Mouse (Mus musculus) 416B (cell line): ENCODE data around the gene Nsun6.
A peak's percentile ranks its signal among the peaks of the same experiment; 100 is the strongest.

Source experiments
- DNase-seq: peaks from one replicate; pipeline ENCODE4 v3.0.0; 2011; ENCODE audit warnings: low read depth

Gene Nsun6

DNA sequence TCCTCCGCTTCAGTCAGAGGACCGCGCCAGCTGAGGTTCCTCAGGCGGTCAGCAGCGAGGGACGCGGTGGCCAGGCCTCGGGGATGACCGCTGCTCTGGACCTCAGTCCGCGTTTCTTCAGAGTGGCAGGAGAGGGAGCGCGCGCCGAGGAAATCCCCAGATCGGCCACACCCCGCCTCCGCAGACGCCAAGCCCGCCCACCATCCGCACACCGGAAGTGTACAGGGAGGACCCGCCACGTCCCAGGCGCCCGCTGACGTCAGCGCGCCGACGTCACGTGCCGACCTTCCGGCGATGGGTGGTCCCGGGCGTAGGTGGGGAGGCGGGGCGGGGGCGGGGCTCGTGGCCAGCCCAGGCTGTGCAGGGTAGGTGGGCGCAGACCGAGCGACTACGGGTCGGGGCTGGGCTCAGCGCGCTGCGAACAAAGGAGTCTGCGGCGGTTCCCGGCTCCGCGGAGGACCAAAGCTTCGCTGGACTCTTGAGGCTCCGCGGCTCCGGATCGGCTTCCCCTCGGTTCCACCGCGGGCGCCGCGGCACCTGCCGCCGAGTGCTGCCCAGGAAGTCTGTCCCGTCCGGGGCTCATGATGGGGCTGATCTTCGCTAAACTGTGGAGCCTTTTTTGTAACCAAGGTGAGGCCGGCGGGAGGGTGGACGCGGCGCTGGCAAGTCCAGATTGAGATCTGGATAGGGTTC lies at the start of gene Nsun6:
Gene Nsun6, minus strand, starts transcription at position 125 of the 693 bp plus-strand sequence.
- DNase-seq = peak; percentile 96

GRCm38 (mm10) chr2:15104386-15104785 lies 49.5 kb upstream of the Nsun6 start:
- peak; percentile 81 for DNase-seq

DNA sequence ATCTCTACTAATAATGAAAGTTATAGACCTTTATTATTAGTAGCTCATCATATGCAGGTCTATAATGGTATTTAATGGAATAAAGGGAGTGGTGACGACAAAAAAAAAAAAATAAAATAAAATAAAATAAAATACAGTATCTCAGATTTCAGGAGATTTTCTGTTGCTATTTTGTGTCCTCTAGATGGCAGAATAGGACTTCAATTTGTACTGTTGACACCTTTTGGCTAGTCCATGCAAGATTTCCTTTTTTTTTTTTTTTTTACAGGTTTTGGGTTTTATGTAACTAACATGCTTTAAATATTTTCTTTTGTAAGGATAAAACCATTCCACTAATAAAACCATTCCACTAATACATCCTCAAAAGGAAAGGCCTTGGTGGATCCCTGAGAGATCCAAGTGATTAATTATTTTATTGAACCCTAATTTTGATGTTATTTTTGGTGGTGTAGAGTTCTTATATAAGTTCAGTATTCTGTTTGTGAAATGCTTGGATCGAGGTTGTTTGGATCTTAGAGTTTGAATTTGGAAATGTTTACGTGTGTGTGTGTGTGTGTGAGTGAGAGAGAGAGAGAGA lies 41.7 kb upstream of the Nsun6 start:
- DNase-seq = peak; percentile 62

DNA sequence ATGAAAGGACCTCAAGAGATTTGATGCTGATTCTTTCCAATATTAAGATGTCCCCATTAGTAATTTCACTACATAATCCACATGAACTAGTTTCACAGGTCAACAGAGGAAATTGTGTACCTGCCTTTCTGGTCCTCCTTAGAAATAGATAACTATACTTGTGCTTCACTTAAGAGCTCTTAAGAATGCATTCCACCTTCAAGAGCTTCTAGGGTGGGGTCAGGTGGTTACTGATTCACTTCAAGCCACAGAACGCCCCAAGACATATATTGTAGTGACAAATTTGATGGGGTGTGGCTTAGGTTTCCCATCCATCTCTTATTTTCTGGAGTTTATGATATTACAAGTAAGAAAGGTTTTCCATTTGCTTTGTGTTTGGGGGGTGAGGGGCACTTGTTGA lies 32.4 kb upstream of the Nsun6 start:
- DNase-seq = no peak

GRCm38 (mm10) chr2:15083702-15084101 lies 28.8 kb upstream of the Nsun6 start:
- DNase-seq = no peak

DNA sequence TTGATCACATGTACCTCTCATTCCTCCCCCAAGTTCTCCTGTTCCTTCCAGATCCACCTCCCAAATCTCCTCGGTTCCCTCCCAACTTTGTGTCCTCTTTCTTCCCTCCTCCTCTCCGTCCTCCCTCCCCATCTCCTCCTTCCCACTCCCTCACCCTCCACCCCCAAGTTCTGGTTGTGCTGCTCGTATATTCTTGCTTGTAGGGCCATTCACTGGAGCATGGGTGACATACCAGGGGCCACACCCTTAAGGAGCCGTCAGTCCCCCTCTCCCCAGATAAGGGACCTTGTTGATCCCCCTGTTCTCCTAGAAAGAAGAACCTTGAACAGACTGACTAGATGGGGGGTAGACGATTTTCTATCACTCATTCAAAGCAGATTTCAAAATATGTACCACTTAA lies 12.2 kb upstream of the Nsun6 start:
- no peak for DNase-seq

DNA sequence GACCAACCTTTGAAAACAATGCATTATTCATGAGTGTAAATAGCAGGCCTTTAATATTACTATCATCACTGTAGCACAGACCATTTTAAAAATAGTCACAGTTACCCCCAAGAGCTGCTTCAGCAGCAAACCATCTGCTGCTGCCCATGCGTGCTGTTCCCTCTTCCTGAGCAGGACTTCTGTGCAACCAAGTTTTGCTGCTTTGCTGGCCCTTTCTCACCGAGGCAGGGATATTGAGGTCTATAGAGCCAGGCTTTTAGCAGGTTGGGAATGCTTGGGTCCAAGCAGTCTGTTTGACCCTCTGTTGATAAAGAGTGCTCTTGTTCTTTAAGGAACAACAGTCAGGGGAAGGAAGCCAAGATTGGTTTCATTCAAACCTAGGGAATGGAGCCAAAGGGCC lies 10.6 kb upstream of the Nsun6 start:
- DNase-seq = no peak

GRCm38 (mm10) chr2:15064380-15065269 lies 9.8 kb upstream of the Nsun6 start:
- no peak for DNase-seq

GRCm38 (mm10) chr2:15063815-15064214 lies 8.9 kb upstream of the Nsun6 start:
- DNase-seq = no peak

- no peak for DNase-seq
Observed at GRCm38 (mm10) chr2:15060856-15061255, 6.0 kb upstream of the Nsun6 start.

GRCm38 (mm10) chr2:15058227-15058626 lies 3.4 kb upstream of the Nsun6 start:
- no peak for DNase-seq

DNA sequence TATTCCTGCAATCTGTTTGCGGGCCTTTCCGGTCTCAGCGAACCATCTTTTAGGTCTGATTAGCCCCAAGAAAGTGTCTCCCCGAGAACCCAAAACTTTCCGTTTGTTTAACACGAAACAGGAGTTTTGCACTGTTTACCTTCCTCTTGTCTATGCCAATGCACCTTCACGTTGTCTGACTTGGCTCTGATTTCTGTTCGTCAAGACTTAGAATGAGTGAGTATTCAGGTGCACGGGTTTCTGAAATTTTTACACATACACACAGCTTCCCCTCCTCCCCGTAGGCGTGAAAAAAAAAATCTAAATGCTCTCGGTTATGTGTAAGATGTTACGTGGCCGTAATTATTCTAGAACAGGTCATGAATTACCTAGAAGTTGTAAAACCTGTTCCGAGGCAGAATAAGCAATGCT lies 877 bp upstream of the Nsun6 start:
- peak; percentile 41 for DNase-seq

DNA sequence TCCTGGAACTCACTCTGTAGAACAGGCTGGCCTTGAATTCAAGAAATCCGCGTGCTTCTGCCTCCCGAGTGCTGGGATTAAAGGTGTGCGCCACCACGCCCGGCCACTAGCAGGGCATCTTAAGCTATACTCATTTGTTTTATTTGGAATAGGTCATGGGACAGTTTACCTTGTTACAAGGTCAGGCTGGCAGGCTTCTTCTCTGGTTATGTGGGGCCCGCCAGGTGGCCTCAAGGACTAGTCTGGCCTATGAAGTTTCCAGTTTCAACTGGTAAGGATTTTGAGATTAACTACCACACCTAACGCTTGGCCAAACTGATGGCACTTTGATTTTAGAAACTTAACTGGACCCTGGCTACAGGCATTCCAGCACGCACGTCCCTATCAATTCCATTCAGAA lies 373 bp downstream of the Nsun6 start:
- DNase-seq = no peak

DNA sequence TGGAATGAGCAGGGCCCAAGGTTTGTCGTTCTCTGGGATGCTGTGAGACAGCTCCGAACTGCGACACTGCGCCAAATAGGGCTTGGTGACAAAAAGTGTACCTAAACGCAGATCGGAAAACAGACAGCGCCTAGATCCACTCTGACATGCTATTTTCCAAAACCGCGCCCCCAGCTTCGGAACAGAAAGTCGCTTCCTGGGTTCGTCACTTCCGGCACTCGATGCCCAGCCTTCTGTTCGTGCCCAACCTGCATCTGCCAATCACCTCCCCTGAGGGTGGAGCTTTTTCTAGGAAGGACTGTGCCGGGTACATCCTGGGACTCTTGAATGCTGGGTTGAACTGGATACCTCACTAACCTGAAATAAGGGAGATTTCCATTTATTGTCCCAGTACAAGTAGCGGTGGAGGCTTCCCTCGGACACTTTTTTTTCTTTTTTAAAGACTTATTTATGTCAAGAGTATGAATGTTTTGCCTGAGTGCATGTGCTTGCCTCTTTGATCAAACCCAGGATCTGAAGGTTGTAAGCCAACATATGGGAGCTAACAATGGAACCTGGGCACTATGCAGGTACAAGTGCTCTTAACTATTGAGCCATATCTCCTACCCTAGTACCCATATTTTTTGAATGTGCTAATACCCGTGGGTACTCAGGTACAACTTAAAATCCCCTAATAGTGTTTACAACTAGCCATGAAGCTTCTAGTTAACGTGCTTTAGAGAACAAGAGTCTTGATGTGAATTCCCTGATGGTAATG lies 5.6 kb downstream of the Nsun6 start, which contains the start of gene Arl5b:
Gene Arl5b, plus strand, starts transcription at position 279 of the 757 bp plus-strand sequence.
- peak; percentile 94 for DNase-seq

- DNase-seq = peak; percentile 71
Observed at GRCm38 (mm10) chr2:15040326-15040725, 14.5 kb downstream of the Nsun6 start.

GRCm38 (mm10) chr2:15038705-15039104 lies 16.2 kb downstream of the Nsun6 start:
- DNase-seq = no peak

GRCm38 (mm10) chr2:15027816-15028215 lies 27.1 kb downstream of the Nsun6 start:
- DNase-seq = no peak

DNA sequence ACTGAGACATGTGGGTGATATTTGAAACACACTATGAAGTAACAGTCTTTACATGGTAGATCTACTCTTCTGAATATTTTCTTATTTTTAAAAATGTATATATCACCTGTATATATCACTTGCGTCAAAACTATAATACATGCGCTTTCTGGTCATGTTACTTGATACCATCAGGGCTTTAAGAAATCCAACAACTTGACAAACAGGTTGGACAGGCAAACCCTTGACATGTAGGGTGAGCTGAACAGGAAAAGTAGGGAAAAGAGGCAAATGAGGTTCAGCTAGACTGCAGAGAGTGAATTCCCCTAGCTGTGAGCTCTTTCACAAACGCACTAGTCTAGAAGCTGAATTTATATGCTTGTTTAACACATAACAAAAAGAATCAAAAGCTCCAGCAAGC lies 28.1 kb downstream of the Nsun6 start:
- DNase-seq = no peak

DNA sequence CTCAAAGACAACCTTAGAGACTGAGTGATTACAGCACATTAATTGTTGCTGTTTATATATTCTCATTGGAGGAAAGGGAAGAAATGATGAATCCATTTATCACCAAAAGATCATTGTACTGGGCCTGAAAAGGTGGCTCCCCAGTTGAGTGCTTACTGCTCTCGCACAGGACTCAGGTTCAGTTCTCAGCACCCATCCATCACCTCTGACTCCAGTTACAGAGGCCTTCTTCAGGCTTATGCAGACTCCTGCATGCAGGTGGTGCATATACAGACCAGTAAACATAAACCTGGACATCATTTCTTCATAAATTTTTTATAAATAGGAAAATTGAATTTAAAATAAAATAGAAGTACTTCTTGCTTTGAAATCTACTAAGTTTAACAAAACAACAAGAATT lies 46.8 kb downstream of the Nsun6 start:
- no peak for DNase-seq

- no peak for DNase-seq
Observed at GRCm38 (mm10) chr2:15007531-15007930, 47.3 kb downstream of the Nsun6 start.

GRCm38 (mm10) chr2:14997836-14998235 lies 57.0 kb downstream of the Nsun6 start:
- DNase-seq = no peak

DNA sequence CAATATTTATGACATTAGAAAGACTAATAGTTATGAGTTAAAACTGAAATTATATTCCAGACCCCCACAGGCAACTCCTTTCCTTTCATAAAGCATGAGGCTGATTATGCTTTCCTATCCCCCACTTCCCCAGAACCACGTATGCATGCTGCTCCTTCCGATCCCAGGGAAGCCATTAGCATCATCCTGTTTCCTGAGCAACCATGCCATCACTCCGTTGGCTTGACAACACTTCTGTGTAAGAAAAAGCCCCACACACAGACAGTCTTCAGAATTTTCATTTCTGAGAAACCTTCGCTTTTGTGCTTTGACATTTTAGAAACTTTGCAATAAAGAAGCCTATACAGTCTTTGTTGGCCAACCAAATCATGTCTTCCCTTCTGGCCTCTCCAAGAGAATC lies 58.8 kb downstream of the Nsun6 start:
- DNase-seq = no peak
